Mouse (Mus musculus): Measurements from ENCODE around the gene Gm12394.
"Not testable (repeated sequence)": the region's sequence is repeated elsewhere in the genome, so short reads cannot be mapped to it uniquely, and the experiment has no call there.

Gene Gm12394

GRCm38 (mm10) chr4:42863487-42863886, 6.9 kb upstream of the Gm12394 start:
- in situ Hi-C loops (cut with MboI, MseI) = loop anchor here (10.0 kb wide), 3 partner anchors 319 to 909 kb away; no protein-coding TSS in a partner anchor

GRCm38 (mm10) chr4:42860483-42860882, 3.9 kb upstream of the Gm12394 start:
- in situ Hi-C loops (cut with MboI, MseI) = loop anchor here (10.0 kb wide), 3 partner anchors 316 to 906 kb away; no protein-coding TSS in a partner anchor

- in situ Hi-C loops (cut with MboI, MseI) = loop anchor here (10.0 kb wide), 1 partner anchor 329 kb away; the partner anchor contains the start of gene Fam205a2
Observed at GRCm38 (mm10) chr4:42853788-42854187, 2.8 kb downstream of the Gm12394 start, which contains the start of gene Fam205a1. Gene Fam205a1 (minus strand): TSS chr4:42853888.

- in situ Hi-C loops (cut with MboI, MseI) = not testable (repeated sequence)
Observed at GRCm38 (mm10) chr4:42773893-42774292, 82.7 kb downstream of the Gm12394 start, which contains the start of gene Ccl21a. Gene Ccl21a (minus strand): TSS chr4:42773993.

- in situ Hi-C loops (cut with MboI, MseI) = not testable (repeated sequence)
Observed at GRCm38 (mm10) chr4:42756477-42756876, 100.1 kb downstream of the Gm12394 start, which contains the start of gene Ccl19. Gene Ccl19 (minus strand): TSS chr4:42756577.

- in situ Hi-C loops (cut with MboI, MseI) = not testable (repeated sequence)
Observed at GRCm38 (mm10) chr4:42735245-42735644, 121.3 kb downstream of the Gm12394 start, which contains the start of gene 4930578G10Rik. Gene 4930578G10Rik (plus strand): TSS chr4:42735545.

Measured in regulatory T cell (primary cell).